Mouse (Mus musculus) hindbrain, embryonic 11.5 days (tissue): ENCODE results near the gene Gm21190. TPM values are rescaled to one million over a fixed set of nuclear protein-coding genes. Genes with fewer than 3 reads are reported as not detected.
"Not testable (repeated sequence)": the region's sequence is repeated elsewhere in the genome, so short reads cannot be mapped to it uniquely, and the experiment has no call there.

ENCODE experiments used
- ATAC-seq: fragments of 200-750 bp; cut with Nextera tagmentation; 2 replicates; pipeline ENCODE4 v1.8.0; 2017; ENCODE audit warnings: mild to moderate bottlenecking, moderate TSS enrichment, moderate library complexity; ENCODE audit not compliant: low FRiP score
- DNase-seq: peaks from one replicate; pipeline ENCODE4 v3.0.0-alpha.2; 2015; ENCODE audit warnings: low spot score
- H3K27ac ChIP-seq: fragments of 300-500 bp; sonication (generic); 2 replicates; pipeline ENCODE4 v1.5.1; 2014; ENCODE audit warnings: mild to moderate bottlenecking, low read depth, low read length
- H3K27me3 ChIP-seq: fragments of 300-500 bp; sonication (generic); 2 replicates; pipeline ENCODE4 v1.6.1; 2014; ENCODE audit warnings: mild to moderate bottlenecking, low read length, moderate library complexity, mixed read lengths; ENCODE audit not compliant: control insufficient read depth, insufficient read depth
- H3K36me3 ChIP-seq: fragments of 300-500 bp; sonication (generic); 2 replicates; pipeline ENCODE4 v1.6.1; 2014; ENCODE audit warnings: mild to moderate bottlenecking, low read length, moderate library complexity, mixed read lengths; ENCODE audit not compliant: control insufficient read depth, insufficient read depth
- H3K4me1 ChIP-seq: fragments of 300-500 bp; sonication (generic); replicated peaks from 2 replicates; pipeline ENCODE4 v1.6.1; 2014; ENCODE audit warnings: low read length, mixed read lengths; ENCODE audit not compliant: control insufficient read depth, insufficient read depth
- H3K4me2 ChIP-seq: fragments of 300-500 bp; sonication (generic); replicated peaks from 2 replicates; pipeline ENCODE4 v1.6.1; 2014; ENCODE audit warnings: mild to moderate bottlenecking, low read depth, low read length
- H3K4me3 ChIP-seq: fragments of 300-500 bp; sonication (generic); 2 replicates; pipeline ENCODE4 v1.5.1; 2014; ENCODE audit warnings: low read depth, low read length
- H3K9ac ChIP-seq: fragments of 300-500 bp; sonication (generic); 2 replicates; pipeline ENCODE4 v1.6.1; 2014; ENCODE audit warnings: low read depth, low read length
- H3K9me3 ChIP-seq: fragments of 300-500 bp; sonication (generic); 2 replicates; pipeline ENCODE4 v1.6.1; 2016; ENCODE audit warnings: low read length; ENCODE audit not compliant: control insufficient read depth
- WGBS: fragments of 180-500 bp; shearing (Covaris S2); extraction: QIAGEN DNeasy Blood & Tissue Kit; methylation state at CpG from one replicate; pipeline ENCODE4 v1.1.7; 2014; 5-methylcytosine and 5-hydroxymethylcytosine counted together
- polyA plus RNA-seq: library from polyadenylated mRNA; unstranded; fragments of >200 nt; fragmentation: Nextera tagmentation; extraction: Ambion mirVana; gene quantifications from 2 replicates; pipeline ENCODE4 v1.2.1, GENCODE M21; 2014

The Gm21190 gene
- not detected in 2 replicates for polyA plus RNA-seq

DNA sequence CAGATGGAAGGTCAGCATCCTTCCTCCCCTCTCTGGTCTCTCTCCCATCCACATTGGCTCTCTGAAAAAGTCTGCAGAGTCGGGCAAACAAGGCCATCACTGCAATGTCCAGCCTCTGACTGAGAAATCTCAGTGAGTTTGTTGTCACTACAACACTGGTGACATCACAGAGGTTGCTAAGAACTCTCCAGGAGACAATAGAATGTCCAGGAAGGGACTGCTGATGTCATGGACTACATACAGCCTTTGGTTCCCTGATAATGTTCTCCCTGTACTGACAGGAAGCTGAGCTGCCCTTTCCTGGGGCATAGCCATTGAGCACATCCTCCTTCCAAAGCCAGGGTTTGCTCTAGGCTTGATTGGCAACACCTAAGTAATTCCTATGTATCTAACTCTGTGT, at the start of gene Gm21190:
Gene Gm21190 (minus strand): TSS at position 101 of the 400 bp plus-strand sequence.
- no CpG with 5 or more reads among the region's 1 CpGs for WGBS
- not testable (repeated sequence) for H3K36me3 ChIP-seq, H3K27me3 ChIP-seq, H3K27ac ChIP-seq, H3K4me3 ChIP-seq, H3K9ac ChIP-seq, DNase-seq, H3K4me1 ChIP-seq, H3K4me2 ChIP-seq, H3K9me3 ChIP-seq, ATAC-seq

DNA sequence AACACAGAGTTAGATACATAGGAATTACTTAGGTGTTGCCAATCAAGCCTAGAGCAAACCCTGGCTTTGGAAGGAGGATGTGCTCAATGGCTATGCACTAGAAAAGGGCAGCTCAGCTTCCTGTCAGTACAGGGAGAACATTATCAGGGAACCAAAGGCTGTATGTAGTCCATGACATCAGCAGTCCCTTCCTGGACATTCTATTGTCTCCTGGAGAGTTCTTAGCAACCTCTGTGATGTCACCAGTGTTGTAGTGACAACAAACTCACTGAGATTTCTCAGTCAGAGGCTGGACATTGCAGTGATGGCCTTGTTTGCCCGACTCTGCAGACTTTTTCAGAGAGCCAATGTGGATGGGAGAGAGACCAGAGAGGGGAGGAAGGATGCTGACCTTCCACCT, 48.0 kb upstream of the Gm21190 start, which contains the start of gene Gm21083:
Gene Gm21083 (plus strand): TSS at position 301 of the 400 bp plus-strand sequence.
- WGBS: no CpG with 5 or more reads among the region's 1 CpGs
- not testable (repeated sequence) for H3K9me3 ChIP-seq, H3K27me3 ChIP-seq, H3K4me2 ChIP-seq, H3K9ac ChIP-seq, H3K4me3 ChIP-seq, H3K36me3 ChIP-seq, H3K4me1 ChIP-seq, DNase-seq, ATAC-seq, H3K27ac ChIP-seq

DNA sequence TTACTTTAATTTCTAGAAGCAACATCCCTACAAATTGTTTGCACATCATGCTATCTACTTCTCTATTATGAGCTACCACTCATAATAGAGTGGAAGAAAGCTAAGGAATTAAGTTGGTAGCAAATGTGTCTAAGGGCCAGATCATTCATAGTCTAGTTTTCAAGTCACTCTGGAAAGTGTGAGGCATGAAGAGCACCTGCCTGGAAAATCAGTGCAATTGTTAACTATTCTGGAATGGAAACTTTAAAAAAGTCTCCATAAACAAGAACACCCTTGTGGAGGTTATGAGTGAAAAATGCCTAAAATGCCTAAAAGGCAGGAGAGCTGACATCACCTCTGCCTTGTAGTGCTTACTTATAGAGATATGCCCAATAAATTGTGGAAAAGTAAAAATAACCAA, 44.7 kb upstream of the Gm21190 start:
- not testable (repeated sequence) for H3K9me3 ChIP-seq, H3K4me3 ChIP-seq, ATAC-seq, DNase-seq, H3K4me2 ChIP-seq, H3K27ac ChIP-seq, H3K27me3 ChIP-seq, H3K36me3 ChIP-seq, H3K9ac ChIP-seq, H3K4me1 ChIP-seq

DNA sequence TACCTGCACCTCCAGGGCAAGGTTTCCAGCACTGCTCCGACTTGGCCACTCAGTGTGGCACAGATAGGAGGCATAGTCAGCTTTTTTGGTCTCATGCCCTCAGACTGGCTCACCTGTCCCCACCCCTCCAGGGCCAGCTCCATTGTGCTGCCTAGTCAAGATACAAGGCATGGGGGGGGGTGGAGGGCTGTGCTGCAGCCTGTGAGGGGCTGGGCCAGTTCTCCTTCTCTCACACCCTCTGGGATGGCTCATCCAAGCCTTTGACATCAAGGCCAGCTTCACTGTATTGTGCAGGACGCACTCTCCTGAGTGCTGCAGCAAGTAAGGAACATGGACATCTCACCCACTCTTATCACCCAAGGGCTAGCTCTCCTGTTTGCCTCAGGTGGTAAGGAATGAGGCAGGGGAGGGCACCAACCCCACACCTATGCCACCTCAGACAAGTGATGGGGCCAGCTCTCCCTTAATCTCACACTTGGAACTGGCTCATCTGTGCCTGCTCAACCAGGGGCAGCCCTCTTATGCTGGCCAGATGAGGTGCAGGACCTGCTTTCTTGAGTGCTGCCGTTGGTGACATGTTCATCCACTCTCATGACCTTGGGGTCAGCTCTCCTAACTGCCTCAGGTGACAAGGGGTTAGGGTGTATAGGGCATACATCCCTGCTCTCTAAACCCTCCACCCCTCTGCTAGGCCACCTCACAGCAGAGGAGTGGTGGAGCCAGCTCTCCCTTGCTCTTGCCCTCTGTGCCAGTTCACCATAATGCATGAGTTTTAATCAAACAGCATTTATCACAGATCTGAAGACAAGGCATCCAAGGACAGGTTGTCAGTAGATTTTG, 32.6 kb upstream of the Gm21190 start:
- H3K9me3 ChIP-seq, H3K27me3 ChIP-seq, H3K4me1 ChIP-seq, H3K9ac ChIP-seq, DNase-seq, H3K27ac ChIP-seq, H3K36me3 ChIP-seq, H3K4me2 ChIP-seq, H3K4me3 ChIP-seq: not testable (repeated sequence)
- WGBS: 75% methylated on average over 3 of the region's 3 CpGs
- ATAC-seq: peak; percentile 59

DNA sequence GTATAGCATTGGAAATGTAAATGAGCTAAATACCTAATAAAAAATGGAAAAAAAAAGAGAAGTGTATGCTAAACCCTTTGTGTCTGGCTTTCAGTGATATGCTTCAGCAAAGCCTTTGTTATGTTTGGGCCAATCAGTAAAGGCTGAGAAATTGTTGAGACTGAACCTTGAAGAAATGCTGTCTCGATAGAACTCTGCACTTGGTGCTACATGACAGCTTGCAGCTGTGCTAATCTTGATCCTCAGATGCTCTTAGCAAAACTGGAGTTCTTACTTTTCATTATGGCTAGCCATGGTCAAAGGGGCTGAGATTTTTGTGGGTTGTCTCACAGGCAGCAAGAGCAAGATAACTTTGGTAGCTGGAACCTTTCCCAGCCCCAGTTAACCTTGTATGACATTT, 29.6 kb upstream of the Gm21190 start:
- H3K4me1 ChIP-seq, H3K9me3 ChIP-seq, DNase-seq, H3K4me3 ChIP-seq, H3K36me3 ChIP-seq, H3K27me3 ChIP-seq, H3K4me2 ChIP-seq, H3K27ac ChIP-seq, ATAC-seq, H3K9ac ChIP-seq: not testable (repeated sequence)
- WGBS: 79% methylated on average over 1 of the region's 1 CpGs

DNA sequence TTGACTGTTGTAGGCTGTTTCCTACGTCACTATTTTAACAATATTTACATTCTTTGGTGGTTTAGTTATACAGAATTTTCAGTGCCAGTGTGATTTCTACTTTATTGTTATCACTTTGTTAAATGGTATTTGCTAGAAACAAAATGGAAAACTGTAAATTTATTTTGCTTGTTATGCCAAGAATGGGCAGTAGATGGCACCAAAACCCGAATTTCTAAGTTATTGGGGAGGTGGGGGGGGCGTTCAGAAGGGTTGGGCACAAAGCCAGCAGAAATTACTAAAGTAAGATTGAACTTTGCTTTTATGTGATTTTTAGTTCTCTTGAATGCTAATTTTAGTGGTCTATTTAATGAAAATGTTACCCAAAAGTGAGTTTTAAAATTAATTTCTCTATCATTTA, 20.6 kb upstream of the Gm21190 start:
- not testable (repeated sequence) for H3K9me3 ChIP-seq, H3K9ac ChIP-seq, H3K27me3 ChIP-seq, H3K4me1 ChIP-seq, ATAC-seq, H3K27ac ChIP-seq, H3K4me3 ChIP-seq, H3K36me3 ChIP-seq, H3K4me2 ChIP-seq
- peak; percentile 46 for DNase-seq
- 12% methylated on average over 3 of the region's 3 CpGs for WGBS

DNA sequence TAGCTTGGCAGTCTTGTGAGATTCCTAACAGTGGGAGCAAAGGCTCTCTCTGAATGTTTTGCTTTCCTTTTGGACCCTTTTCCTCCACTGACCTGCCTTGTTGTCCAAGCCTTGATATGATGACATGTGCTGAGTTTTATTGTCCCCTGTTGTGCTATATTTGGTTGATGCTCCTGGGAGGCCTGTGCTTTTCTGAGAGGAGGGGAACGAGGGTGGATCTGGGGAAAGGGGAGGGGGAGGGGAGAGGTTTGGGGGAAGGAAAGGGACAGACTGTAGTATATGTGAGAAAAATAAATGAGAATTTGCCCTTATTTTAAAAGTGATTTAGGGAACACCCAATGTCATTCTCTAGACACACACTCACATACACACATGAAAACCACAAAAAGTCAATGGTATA, 20.1 kb upstream of the Gm21190 start:
- H3K9ac ChIP-seq, H3K4me3 ChIP-seq, ATAC-seq, DNase-seq, H3K36me3 ChIP-seq, H3K9me3 ChIP-seq, H3K27ac ChIP-seq, H3K27me3 ChIP-seq, H3K4me1 ChIP-seq, H3K4me2 ChIP-seq: not testable (repeated sequence)
- WGBS: 45% methylated on average over 1 of the region's 1 CpGs

DNA sequence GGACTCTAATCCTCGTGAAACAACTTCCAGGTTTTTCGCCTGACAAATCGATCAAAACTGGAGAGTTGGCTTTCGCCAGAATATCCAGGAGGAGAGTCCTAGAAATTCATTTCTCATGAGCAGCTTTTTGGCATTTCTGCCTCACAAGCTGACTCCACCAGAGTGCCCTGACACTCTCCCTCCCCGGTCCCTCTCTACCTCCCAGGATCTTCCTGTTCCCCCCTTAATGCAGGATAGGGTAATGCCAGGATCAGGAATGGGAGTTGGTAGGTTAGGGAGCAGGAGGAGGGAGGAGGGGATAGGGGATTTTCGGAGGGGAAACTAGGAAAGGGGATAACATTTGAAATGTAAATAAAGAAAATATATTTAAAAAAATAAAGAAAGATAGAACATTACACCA, 19.6 kb upstream of the Gm21190 start:
- H3K4me1 ChIP-seq, DNase-seq, H3K27ac ChIP-seq, H3K4me3 ChIP-seq, H3K27me3 ChIP-seq, H3K9ac ChIP-seq, ATAC-seq, H3K9me3 ChIP-seq, H3K4me2 ChIP-seq, H3K36me3 ChIP-seq: not testable (repeated sequence)
- 79% methylated on average over 6 of the region's 6 CpGs for WGBS

DNA sequence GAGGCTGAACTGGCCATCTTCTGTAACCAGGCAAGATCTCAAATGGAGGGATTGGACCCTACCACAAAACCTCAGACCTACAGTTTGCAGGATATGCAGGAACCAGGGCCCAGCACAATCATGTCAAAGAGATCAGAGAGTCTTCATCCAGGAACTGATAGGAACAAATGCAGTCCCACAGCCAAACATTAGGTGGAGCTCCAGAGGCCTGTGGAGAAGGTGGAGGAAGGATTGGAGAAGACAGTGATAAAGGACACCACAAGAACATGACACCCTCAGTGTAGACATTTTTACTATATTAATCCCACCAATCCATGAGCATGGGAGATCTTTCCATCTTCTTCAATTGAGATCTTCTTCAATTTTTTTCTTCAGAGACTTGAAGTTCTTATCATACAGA, 6.6 kb downstream of the Gm21190 start:
- not testable (repeated sequence) for H3K9me3 ChIP-seq, ATAC-seq, H3K4me2 ChIP-seq, H3K4me1 ChIP-seq, H3K4me3 ChIP-seq, H3K27me3 ChIP-seq, H3K9ac ChIP-seq, DNase-seq, H3K27ac ChIP-seq, H3K36me3 ChIP-seq
